Mouse (Mus musculus): Measurements from ENCODE around the gene Naa35. TPM values are rescaled to one million over a fixed set of nuclear protein-coding genes. Genes with fewer than 3 reads are reported as not detected.

The Naa35 gene
- polyA plus RNA-seq, 1 experiment = 46.6 TPM

- Histone ChIP-seq H3K4me1 (ENCODE audit: control insufficient read depth, insufficient read depth, low read length) (no peaks in the 10 kb centered on the region), H3K27ac (ENCODE audit: insufficient read depth, low read depth, low read length) (no peak overlapping the region), H3K4me3 (ENCODE audit: insufficient read depth, low read length) (no peak overlapping the region)
- no peak for TF ChIP-seq POLR2A (IDR thresholded peaks at IDR 0.05; ENCODE audit: borderline replicate concordance, low read depth, low read length)
- no peak for TF ChIP-seq CTCF (IDR thresholded peaks at IDR 0.05; ENCODE audit: low read depth, low read length)
Observed at GRCm38 (mm10) chr13:59647484-59647883, 62.4 kb downstream of the Naa35 start.

GRCm38 (mm10) chr13:59648598-59648997 lies 63.5 kb downstream of the Naa35 start:
- no peaks in the 10 kb centered on the region for H3K4me1 ChIP-seq (ENCODE audit: control insufficient read depth, insufficient read depth, low read length)
- no peak overlapping the region for H3K27ac ChIP-seq (ENCODE audit: insufficient read depth, low read depth, low read length)
- TF ChIP-seq CTCF (IDR thresholded peaks at IDR 0.05; ENCODE audit: low read depth, low read length) (no peak), POLR2A (IDR thresholded peaks at IDR 0.05; ENCODE audit: borderline replicate concordance, low read depth, low read length) (no peak)
- H3K4me3 ChIP-seq (ENCODE audit: insufficient read depth, low read length) = no peak overlapping the region

GRCm38 (mm10) chr13:59649781-59650180 lies 64.7 kb downstream of the Naa35 start:
- Histone ChIP-seq H3K27ac (ENCODE audit: insufficient read depth, low read depth, low read length) (no peak overlapping the region), H3K4me3 (ENCODE audit: insufficient read depth, low read length) (no peak overlapping the region), H3K4me1 (ENCODE audit: control insufficient read depth, insufficient read depth, low read length) (no peaks in the 10 kb centered on the region)
- no peak for TF ChIP-seq CTCF (IDR thresholded peaks at IDR 0.05; ENCODE audit: low read depth, low read length)
- TF ChIP-seq POLR2A (IDR thresholded peaks at IDR 0.05; ENCODE audit: borderline replicate concordance, low read depth, low read length) = no peak

DNA sequence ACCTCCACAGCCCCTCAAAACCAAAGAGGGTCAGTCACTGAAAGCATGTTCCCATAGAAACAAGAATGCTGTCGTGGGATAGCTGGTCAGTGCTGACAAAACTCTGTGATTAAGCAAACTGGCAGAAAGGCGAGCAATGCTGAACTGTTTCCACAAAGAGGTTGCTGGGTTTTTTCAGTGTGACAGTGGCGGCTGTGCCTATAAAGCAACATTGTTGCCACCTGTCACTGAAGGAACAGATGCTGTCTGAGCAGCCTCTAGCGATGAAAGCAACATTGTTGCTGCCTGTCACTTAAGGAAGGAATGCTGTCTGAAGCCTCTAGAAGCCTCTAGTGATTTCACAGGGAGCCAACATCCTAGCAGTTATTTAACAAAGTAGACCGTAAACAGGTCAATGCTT lies 67.6 kb downstream of the Naa35 start:
- Histone ChIP-seq H3K4me1 (ENCODE audit: control insufficient read depth, insufficient read depth, low read length) (peaks cover 13% of the 10 kb centered on the region), H3K4me3 (ENCODE audit: insufficient read depth, low read length) (no peak overlapping the region), H3K27ac (ENCODE audit: insufficient read depth, low read depth, low read length) (no peak overlapping the region)
- TF ChIP-seq CTCF (IDR thresholded peaks at IDR 0.05; ENCODE audit: low read depth, low read length) = no peak
- no peak for TF ChIP-seq POLR2A (IDR thresholded peaks at IDR 0.05; ENCODE audit: borderline replicate concordance, low read depth, low read length)

- no peak overlapping the region for H3K27ac ChIP-seq (ENCODE audit: insufficient read depth, low read depth, low read length)
- no peak overlapping the region for H3K4me3 ChIP-seq (ENCODE audit: insufficient read depth, low read length)
- peaks cover 13% of the 10 kb centered on the region for H3K4me1 ChIP-seq (ENCODE audit: control insufficient read depth, insufficient read depth, low read length)
- TF ChIP-seq POLR2A (IDR thresholded peaks at IDR 0.05; ENCODE audit: borderline replicate concordance, low read depth, low read length) (no peak), CTCF (IDR thresholded peaks at IDR 0.05; ENCODE audit: low read depth, low read length) (no peak)
Observed at GRCm38 (mm10) chr13:59653136-59653535, 68.1 kb downstream of the Naa35 start.

GRCm38 (mm10) chr13:59654465-59654864 lies 69.4 kb downstream of the Naa35 start:
- H3K27ac ChIP-seq (ENCODE audit: insufficient read depth, low read depth, low read length) = no peak overlapping the region
- TF ChIP-seq CTCF (IDR thresholded peaks at IDR 0.05; ENCODE audit: low read depth, low read length) = no peak
- no peak for TF ChIP-seq POLR2A (IDR thresholded peaks at IDR 0.05; ENCODE audit: borderline replicate concordance, low read depth, low read length)
- no peak overlapping the region for H3K4me3 ChIP-seq (ENCODE audit: insufficient read depth, low read length)
- H3K4me1 ChIP-seq (ENCODE audit: control insufficient read depth, insufficient read depth, low read length) = peaks cover 13% of the 10 kb centered on the region

- H3K4me3 ChIP-seq (ENCODE audit: insufficient read depth, low read length) = no peak overlapping the region
- TF ChIP-seq CTCF (IDR thresholded peaks at IDR 0.05; ENCODE audit: low read depth, low read length) (no peak), POLR2A (IDR thresholded peaks at IDR 0.05; ENCODE audit: borderline replicate concordance, low read depth, low read length) (no peak)
- no peak overlapping the region for H3K27ac ChIP-seq (ENCODE audit: insufficient read depth, low read depth, low read length)
Observed at GRCm38 (mm10) chr13:59655718-59656315, 70.8 kb downstream of the Naa35 start.

GRCm38 (mm10) chr13:59656316-59656832 lies 71.3 kb downstream of the Naa35 start:
- no peak overlapping the region for H3K27ac ChIP-seq (ENCODE audit: insufficient read depth, low read depth, low read length)
- H3K4me3 ChIP-seq (ENCODE audit: insufficient read depth, low read length) = no peak overlapping the region
- H3K4me1 ChIP-seq (ENCODE audit: control insufficient read depth, insufficient read depth, low read length) = peaks cover 13% of the 10 kb centered on the region
- no peak for TF ChIP-seq POLR2A (IDR thresholded peaks at IDR 0.05; ENCODE audit: borderline replicate concordance, low read depth, low read length)
- TF ChIP-seq CTCF (IDR thresholded peaks at IDR 0.05; ENCODE audit: low read depth, low read length) = no peak

More at GRCm38 (mm10) chr13:59655718-59656315, 70.8 kb downstream of the Naa35 start:
- H3K4me1 ChIP-seq (ENCODE audit: control insufficient read depth, insufficient read depth, low read length) = peaks cover 13% of the 10 kb centered on the region

- TF ChIP-seq POLR2A (IDR thresholded peaks at IDR 0.05; ENCODE audit: borderline replicate concordance, low read depth, low read length) (no peak), CTCF (IDR thresholded peaks at IDR 0.05; ENCODE audit: low read depth, low read length) (no peak)
- Histone ChIP-seq H3K4me3 (ENCODE audit: insufficient read depth, low read length) (no peak overlapping the region), H3K27ac (ENCODE audit: insufficient read depth, low read depth, low read length) (no peak overlapping the region), H3K4me1 (ENCODE audit: control insufficient read depth, insufficient read depth, low read length) (peaks cover 13% of the 10 kb centered on the region)
Observed at GRCm38 (mm10) chr13:59656975-59657388, 71.9 kb downstream of the Naa35 start.

- TF ChIP-seq CTCF (IDR thresholded peaks at IDR 0.05; ENCODE audit: low read depth, low read length) (no peak), POLR2A (IDR thresholded peaks at IDR 0.05; ENCODE audit: borderline replicate concordance, low read depth, low read length) (no peak)
- Histone ChIP-seq H3K27ac (ENCODE audit: insufficient read depth, low read depth, low read length) (no peak overlapping the region), H3K4me3 (ENCODE audit: insufficient read depth, low read length) (no peak overlapping the region), H3K4me1 (ENCODE audit: control insufficient read depth, insufficient read depth, low read length) (peaks cover 13% of the 10 kb centered on the region)
Observed at GRCm38 (mm10) chr13:59657781-59658180, 72.7 kb downstream of the Naa35 start.

Measured in bone marrow macrophage, adult 2 months (primary cell).